Mouse (Mus musculus) ovary, postnatal 14 days (tissue): ENCODE data around the gene Lnpk.

Experiments
- DNase-seq: peaks from one replicate; pipeline ENCODE4 v3.0.0; 2022; ENCODE audit warnings: low spot score

Gene Lnpk

GRCm38 (mm10) chr2:74578843-74579489 is at the start of gene Lnpk:
Gene Lnpk, minus strand, starts transcription at chr2:74579435.
- DNase-seq = peak; percentile 86

DNA sequence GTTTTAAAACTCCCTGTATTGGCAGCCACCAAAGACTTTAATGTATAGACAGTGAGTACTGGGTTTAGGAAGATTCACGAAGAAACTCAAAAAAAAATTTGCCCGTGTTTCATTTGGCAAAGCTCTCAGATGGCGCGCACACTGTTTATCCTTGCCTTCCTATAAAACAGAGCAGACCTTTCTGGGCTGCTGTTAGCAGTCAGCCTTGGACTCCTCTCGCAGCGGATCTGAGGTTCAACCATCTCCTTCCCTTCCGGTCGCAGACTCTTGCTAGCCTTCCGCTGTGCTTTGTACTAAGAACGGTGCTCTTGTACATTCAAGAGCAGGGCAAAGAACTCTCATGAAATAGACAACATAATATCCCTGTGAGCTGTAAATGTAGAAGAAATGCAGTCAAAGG is 41.1 kb upstream of the Lnpk start:
- no peak for DNase-seq

DNA sequence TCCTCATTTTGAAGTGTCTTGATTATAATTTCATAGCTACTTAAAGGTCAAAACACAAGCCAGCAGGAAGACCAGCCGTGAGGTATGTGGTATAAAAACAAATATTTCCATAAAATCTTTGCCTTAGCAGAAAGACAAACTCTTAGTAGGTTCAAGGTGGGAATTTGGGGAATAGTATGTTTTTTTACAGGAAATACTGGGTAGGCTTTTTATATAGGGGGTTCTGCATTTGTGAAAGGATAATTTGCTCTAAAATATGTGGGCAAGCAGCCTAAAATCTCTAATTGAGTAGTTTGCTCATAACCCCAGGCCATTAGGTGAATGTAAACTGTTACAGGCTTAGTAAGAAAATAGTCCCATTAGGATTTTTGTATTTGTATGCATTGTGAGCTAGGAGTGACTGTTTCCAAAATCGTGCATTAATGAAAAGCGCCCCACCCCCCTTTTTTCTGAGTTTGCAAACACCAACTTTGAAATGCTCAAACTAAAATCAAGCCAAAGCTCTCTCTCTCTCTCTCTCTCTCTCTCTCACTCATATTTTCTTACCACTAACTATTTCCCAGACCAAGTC is 40.5 kb upstream of the Lnpk start:
- DNase-seq = no peak

DNA sequence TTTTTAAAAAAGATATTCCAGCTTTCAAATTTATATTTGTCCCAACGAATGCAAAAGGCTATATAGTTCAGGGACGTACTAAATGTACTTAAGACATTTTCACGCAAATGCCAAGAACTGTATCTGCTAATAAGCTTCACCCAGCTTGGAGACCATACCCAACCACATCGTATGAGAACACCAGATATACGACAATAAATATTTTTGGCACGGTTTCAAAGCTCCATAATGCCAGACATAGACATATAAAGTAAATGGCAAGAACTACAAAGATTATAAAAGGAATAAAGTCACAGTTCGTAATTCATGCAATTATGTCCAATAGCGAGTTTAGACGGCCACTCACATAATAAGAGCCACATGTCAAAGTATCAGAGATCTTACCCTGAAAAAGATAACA is 38.5 kb upstream of the Lnpk start:
- no peak for DNase-seq

DNA sequence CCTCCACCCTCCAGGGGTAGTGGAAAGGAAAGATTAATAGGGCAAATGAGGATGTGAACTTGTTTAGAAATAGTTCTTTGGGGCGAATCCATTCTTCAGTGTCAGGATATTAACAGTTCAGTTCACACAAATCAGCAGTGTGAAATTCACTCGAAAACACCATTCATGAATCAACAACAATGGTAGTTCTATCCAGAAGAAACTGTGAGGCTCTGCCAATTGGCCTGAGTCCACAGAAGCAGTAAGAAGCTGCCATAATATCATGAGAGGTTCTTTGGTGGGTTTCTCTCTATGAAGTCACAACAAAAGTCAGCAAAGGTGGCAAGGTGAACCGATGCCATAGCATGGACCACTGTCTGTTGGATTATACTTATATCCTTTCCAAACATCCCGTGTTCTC is 32.2 kb upstream of the Lnpk start:
- no peak for DNase-seq

DNA sequence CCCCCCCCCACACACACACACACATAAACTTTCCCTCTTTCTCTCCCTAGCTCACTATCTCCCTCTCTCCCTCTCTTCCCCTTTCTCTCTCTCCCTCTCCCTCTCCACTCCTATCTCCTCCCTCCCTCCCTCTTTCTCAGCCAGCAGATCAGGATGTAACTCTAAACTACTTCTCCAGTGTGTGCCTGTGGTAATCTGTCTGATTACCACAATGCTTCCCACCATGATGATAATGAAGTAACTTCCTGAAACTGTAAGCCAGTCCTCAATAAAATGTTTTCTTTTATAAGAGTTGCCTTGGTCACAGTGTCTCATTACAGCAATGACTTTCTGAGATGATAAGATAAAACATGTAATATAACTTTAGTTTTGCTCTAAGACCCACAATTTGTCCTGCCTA is 30.1 kb upstream of the Lnpk start:
- no peak for DNase-seq

GRCm38 (mm10) chr2:74606087-74606760 is 27.0 kb upstream of the Lnpk start:
- DNase-seq = no peak

DNA sequence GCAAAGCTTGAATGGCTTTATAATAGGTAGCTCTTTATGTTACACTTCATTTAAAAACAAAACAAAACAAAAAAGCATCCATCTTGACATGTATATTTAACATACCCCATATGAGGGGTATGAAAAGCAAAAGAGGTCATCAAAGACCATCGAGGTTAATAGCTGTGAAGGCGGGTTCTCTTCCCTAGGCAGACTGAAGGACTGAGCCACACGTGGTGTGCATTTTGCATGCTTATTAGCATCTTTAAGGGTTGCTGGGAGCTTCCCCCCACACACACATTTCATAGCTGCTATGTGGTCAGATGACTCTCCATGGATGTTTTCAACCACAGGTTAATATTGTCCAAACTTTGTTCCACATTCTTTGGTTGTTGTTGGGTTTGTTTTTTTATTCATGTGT is 24.8 kb upstream of the Lnpk start:
- DNase-seq = no peak

DNA sequence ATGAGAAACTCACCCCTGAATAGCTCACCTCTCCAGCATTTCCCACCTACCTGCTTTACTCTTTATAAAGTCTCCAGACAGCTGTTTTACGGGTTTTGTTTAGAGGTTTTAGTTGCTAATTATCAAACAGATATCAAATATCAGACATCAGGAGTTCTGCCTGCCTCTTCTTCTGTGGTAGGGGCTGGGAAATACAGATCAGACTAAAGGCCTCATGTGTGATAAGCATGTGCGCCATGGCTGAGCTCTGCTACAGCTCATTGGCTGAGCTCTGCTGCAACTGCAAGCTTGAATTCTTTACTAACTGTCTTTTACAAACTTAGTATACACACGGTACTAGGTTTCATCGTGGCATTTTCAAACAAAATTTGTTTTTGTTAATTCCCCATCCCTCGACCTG is 23.2 kb upstream of the Lnpk start:
- no peak for DNase-seq

DNA sequence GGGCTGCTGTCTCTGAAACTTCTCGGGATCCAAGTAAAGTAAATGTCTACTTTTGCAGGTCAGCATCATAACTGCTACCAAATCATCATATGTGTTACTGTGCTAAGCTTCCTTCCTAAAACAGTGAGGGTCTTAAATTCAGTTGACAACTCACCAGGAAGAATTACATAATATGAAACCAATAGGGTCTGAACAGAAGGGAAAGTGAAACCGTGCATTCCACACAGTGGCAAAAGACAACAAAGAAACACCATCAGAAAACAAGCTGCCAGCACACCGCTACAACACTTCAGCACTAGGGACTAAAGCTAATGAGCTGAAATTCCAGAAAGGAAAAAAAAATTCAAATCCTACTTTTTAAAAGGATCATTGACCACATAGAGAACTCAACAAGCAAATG is 17.9 kb upstream of the Lnpk start:
- DNase-seq = no peak

- no peak for DNase-seq
These were observed 16.9 kb upstream of the Lnpk start for GRCm38 (mm10) chr2:74596094-74596493.

GRCm38 (mm10) chr2:74578146-74578842 is 941 bp downstream of the Lnpk start:
- DNase-seq = peak; percentile 1

DNA sequence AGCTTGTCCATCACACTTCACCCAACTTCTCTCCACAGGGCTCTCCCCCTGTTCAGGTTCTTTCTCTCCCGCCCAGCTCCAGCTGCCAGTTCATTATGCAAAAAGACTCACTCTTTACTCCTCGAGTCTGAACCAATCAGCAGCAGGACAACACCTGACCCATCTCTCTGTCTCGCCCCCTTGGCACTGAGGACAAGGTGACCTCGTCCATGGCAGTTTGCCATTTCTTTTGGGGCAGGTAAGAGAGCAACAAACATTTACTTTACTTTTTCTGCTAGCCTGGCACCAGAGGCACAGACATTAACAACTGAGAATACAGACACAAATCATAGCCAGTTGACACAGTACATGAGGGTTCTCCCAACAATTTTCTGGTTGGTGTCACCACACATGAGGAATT is 8.8 kb downstream of the Lnpk start:
- no peak for DNase-seq

DNA sequence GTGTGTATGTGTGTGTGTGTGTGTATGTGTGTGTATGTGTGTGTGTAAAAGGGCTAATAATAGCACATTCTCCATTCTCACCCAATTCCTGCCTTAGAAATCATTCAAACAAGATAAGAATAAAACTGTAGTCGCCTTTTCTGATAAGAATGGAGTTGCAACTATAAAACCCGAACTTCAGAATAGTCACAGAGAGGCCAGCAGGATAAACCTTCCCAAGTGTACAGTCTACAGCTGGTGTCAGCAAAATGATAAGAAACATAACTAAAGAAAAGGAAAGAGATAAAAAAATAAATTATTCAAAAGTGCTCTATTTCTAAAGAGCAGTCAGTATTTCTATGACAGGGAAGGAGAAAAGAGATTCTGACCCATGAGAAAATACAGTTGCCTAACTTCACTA is 19.4 kb downstream of the Lnpk start:
- DNase-seq = no peak

DNA sequence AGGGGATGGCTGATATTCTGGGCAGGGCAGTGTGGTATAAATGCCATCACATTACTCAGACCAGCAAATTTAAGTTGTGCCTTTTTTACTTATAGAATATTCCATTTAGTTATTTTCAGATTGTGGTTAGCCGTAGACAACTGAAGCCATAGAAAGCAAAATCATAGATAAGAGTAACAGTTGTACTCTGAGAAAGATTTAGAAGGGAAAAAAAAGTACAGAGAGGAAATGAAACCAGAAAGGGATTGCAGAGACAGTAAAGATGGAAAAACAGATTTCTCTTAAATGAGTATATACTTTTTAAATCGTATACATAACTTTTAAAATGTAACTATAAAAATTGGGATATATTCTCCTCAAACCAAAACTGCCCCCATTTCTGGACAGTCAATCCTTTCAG is 20.1 kb downstream of the Lnpk start:
- no peak for DNase-seq

DNA sequence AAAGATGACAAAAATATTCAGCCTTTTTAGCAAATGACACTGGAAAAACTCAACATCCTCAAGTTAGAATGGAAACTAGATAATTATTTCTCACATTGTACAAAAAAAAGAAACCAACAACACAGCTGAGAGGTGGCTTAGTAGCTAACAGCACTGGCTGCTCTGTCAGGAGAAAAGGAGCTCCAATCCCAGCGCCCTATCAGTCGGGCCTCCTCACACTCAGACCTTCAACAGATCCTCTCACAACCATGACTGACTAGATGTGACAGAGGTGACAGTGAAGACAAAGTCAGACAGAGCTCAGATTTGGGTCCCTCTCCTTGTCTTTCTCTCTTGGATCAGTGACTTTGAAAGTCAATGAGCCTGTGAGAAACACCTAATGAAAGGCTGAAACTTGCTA is 21.8 kb downstream of the Lnpk start:
- no peak for DNase-seq

GRCm38 (mm10) chr2:74551929-74552328 is 27.3 kb downstream of the Lnpk start:
- no peak for DNase-seq

- DNase-seq = no peak
These were observed 30.9 kb downstream of the Lnpk start for GRCm38 (mm10) chr2:74548306-74548705.

- no peak for DNase-seq
These were observed 70.9 kb downstream of the Lnpk start for GRCm38 (mm10) chr2:74508302-74508701.

DNA sequence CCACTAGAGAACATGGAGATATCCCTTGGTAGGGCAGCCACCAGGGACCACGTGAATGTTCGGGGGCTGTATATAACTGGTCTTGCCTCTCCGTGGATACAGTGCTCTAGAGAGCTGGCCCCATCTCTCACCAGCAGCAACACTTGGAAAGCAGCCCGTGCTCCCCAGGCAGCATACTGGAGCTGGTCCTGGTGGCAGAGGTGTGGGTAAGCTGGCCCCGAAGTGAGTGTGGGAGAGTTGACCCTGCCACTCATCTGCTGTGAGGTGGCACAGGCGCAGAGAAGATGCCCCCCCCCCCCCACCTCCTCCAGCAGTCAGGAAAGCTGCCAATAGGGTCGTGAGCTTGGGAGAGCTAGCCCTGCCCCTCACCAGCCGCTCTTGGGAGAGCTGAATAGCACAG is 72.8 kb downstream of the Lnpk start:
- no peak for DNase-seq

- no peak for DNase-seq
These were observed 78.9 kb downstream of the Lnpk start for GRCm38 (mm10) chr2:74500307-74500706.

DNA sequence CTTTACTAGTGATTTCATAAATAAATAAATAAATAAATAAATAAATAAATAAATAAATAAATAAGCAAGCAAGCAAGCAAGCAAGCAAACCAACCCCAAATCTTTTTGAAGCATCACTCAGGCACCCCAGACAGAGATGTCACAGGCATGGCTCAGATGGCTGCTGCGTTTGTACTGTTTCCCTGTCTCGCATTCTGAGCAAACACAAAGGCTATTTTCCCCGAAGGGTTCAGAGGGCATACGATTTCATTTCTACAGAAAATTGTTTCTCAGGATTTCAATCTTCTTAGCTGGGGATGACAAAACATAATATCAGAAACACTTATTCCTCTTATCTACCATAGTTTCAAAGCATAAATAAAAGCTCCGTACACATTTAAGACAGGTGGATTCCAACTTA is 81.4 kb downstream of the Lnpk start:
- no peak for DNase-seq

DNA sequence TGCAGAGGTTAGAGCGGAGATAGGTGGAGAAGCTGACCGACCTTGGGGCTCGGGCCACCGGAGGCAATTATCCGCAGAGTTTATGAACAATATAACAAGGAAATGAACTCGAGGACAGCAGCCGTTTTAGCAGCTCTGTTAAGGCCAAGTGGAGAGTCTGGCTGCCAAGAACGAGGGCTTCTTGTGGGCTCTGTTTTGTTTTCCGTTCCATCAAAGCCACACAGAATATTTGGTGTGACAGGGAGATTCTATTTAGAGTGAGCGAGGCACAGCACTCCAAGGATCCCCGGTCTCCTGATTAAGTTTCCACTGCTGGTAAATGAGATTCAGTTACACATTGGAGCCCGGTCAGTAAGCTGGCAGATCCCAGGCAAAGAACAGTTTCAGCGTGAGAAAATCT is 87.8 kb downstream of the Lnpk start:
- no peak for DNase-seq
